Mouse (Mus musculus) Muller cell, postnatal 12 days (primary cell): ENCODE results near the gene Dedd2.

Experiments
- DNase-seq: peaks from one replicate; pipeline ENCODE4 v3.0.0-alpha.2; 2015; ENCODE audit errors: inconsistent ontology term

Dedd2 gene

DNA sequence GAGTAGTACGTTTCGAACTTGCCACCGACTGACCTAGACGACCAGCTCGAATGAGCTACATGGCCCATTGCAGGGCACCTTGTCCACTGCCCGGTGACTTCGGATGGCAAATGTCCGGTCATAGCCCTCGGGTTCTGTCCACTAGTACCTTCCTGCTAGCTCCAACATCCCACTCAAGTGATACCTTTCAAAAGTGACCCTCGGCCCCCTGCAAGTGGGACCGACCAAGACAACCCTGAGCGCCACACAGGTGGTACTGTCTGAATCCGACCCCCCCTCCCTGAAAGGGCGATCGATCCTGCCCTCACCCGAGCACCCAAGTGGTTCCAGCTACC, 1.0 kb downstream of the Dedd2 start:
- DNase-seq, result no peak

DNA sequence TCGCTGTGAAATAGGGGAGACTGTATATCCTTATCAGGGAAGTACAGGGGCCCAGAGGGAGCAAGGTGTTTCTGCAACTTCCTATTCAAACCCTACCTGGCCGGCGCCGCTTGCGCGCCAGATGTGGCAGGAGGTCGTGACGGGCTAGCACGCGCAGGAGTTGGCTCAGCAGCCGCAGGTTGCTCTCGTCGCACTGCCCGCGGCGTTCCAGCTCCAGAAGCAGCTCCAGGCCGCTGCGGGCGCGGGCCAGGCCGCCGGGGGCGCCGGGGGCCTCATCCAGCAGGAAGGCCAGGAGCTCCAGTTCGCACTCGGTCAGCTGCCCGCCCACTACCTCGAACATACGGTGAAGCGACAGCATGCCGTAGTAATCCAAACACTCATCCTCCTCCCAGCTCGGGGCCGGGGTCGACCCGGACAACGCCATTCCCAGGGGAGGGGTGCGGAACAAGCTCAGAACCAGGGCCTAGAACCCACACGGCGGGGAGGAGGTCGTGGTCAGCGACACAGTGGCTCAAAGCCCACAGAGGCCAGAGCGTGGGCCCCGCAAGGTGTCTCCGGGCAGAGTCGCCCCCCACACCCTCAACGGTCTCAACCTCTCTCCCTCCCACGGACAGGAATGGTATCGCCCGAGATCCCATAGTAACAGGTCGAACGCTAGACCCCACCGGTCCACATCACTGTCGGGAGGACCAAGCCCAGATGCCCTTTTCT, 1.6 kb downstream of the Dedd2 start:
- DNase-seq, result peak; percentile 82

DNA sequence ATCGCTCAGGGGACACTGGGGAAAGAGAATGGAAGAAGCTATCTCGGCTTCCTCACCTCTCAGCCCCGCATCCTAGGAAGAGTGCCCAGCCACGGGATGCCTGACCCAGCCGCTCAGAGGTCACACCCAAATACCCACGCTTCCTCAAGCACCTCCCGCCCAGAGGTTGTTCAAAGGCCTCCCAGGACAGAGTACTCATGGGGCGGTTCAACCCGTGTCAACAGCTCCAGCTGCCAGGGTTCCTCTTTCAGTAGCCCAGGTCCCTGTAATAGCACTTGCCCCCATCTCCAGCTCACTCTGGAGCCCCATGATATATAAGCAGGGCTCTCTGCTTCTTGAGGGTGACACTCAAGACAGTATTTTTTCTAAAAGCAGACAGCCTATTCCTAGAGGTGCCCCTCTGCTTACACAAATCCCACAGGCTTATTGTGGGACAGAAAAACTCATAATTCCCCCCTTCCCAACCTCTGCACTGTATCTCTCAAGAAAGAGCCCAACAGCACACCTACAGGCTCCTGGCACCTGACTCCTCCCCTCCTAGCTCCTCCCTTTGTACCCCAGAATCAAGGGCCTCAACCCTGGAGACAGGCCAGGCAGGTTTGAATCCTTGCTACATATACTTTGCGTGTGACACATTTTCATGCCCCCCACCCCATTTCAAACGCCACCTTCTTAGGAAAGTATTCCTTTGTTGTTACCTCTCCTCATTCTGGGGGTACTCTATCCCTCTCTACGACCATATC, 2.6 kb downstream of the Dedd2 start:
- no peak for DNase-seq

DNA sequence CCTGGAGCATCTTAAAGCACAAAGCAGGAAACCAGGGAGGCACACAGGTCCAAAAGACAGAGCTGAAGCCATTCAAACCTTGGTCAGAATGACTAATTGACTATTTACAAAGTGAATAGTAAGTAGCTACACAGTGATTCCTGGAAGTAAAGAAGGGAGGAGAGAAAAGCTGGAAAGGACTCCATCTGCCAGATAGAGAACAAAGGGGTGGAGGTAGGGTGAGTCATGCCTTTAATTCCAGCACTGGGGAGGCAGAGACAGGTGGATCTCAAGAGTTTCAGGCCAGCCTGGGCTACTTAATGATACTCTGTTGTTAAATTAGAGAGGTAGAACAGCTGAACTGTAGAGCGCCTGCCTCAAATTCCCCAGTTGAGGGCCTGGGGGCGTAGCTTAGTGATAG, 6.2 kb downstream of the Dedd2 start:
- DNase-seq, result no peak

DNA sequence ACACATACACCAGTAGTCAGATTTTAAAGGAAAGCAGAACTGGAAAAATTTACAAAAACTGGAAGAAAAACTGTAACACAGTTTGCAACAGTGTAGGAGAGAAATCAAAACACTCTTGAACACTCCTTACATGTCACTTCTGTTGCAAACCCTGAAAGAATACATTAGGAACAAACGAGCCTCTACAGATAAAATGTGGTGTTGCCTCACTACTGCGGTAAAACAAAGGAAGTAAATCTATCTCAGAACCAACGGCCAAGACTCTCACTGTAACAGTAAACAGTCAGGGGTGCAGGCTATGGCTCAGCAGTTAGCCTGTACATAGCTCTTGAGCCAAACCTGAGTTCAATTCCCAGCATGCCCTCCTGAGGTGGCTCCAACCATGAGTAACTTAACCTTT, 7.3 kb downstream of the Dedd2 start:
- DNase-seq, result no peak

DNA sequence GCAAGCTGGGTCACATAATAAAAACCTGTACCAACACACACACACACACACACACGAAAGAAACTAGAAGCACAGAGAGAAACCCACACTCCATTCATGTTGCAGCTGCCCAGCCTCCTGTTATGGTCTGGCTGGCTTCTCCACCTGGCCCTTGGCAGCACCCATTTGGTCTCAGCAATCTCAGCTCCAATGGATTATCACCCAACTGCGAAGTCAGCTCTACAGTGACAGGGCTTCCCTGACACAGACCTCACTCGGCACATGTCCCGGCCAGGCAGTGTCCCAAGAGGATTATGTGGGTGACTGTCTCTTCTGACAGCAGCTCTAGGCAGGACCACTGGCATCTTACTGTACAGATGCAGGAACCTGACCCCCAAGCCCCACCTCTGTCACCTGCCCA, 9.9 kb downstream of the Dedd2 start:
- no peak for DNase-seq

DNA sequence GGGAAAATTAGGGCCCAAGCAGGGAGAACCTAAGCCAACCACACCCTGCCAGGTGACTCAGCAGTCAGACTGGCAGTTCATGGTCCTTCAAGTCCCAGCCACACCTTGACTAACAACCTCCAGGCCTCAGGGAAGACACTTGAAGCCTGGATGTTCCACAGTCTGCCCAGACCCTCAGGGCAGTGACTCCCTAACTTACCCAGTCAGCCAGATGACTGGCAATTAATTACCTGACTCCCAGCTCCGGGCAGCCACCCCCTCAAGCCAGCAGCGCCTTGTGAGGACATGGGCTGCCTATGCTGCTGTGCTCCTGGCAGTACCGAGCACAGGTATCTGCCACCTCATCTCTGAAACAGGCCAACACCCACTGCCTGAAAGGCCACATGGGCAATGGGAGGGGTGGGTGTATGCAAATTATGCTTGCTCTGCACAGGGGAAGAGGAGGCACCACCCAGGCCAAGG, 11.2 kb downstream of the Dedd2 start:
- DNase-seq, result no peak

DNA sequence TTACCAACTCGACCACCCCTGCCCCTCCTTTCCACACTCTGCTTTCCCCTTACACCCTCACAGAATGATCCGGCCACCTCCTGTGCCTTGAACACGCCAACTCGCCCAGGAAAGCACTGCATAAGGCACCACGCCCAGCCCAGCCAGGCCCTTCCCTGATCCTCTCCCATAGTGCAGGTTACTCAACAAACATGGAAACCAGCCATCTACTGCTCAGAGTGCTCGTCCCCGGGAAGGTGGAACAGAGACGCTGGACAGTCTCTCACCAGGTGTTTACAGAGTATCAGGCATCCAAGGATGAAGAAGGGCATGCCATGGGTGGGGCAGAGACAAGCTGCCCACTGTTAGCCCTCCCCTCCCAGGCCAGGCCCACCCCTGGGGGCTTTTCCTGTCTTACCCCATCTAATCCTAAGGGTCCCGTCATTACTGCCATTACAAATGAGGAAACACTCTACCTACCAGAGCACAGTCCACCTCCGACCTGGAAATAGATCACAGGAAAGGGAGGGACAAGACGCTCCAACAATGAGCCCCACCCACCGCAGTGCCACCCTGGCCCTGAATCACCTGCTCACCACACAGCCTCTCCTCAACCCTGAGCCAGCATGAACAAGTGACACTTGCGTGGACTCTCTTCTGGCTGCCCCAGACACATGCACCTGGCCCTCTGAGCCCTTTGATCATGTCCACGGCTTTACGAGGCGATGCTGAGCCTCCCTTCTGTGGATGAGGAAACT, 14.2 kb downstream of the Dedd2 start:
- DNase-seq, result no peak

DNA sequence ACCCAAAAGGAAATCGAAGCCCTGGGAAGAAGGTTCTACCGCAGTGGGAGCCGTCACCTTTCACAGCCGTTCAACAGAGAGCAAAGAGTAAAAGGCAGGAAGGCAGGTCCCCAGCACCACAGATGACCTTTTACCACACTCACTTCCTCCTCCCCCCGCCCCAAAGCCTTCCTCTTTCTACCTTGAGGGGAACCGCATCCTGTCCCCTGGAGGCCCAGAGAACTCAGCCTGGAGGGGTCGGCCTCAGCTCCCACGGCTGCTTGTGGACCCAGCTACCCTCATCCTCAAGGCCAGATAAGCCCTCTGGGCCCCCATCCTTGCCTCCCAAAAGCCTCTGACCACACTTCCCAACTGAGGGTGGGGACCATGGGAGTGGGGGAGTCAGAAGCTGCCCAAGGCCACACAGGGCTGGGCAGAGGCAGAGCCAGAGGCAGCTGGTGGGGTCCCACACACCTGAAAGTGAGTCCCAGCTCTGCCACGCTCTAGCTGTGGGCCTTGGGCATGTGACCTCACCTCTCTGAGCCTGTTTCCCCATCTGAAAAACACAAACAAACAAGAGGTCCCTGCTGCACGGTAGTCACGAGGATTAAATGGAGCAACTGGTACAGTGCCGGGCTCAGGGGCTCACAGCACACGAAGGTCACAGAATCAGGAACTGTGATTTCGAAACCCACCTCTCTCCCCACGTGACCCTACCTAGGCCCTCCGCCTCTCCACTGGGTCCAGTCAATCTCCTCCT, 14.9 kb downstream of the Dedd2 start:
- DNase-seq, result no peak

DNA sequence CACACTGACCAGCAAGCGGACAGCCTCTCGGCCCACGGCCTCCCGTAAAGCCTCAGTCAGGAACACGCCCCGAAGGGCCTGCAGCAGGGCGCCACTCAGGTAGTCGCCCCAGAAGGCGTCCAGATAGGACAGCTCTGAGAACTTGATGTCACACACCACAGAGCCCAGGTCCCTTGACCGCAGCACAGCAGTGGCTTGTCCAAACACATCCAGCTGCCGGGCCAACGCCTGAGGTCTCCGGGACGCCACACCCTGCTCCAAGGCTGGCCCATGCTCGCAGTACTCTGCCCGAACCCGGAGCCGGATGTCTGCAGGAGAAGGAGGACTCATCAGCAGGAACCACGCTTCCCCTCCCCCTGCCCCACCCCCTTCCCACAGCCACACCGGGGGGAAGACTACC, 16.8 kb downstream of the Dedd2 start:
- DNase-seq, result no peak

DNA sequence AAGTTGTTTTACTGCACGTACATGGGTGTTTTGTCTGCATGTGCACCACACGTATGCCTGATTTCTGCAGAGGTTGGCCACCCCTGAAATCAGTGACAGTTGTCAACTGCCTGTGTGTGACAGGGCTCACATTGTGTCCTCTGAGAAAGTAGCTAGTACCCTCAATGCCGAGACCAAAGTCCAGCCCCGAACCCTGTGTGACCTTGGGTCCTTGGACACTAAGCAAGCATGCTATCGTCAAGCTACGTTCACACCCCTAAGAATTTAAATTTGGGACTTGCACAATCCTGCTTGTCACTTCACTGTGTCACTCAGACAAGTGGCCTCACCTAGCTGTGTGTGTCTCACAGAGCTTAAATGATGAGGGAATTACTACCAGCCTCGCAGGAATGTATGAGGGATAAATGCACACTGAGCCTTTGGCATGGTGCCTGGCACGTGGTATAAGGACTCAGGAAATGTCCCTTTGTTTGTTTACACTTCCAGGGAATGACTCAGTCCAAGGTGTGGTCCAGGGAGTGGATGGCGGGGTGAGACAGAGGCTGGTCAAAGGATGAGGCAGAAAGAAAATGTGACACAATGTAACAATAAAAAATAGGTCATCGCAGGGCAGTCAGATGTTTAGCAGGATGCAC, 22.9 kb downstream of the Dedd2 start:
- DNase-seq, result peak; percentile 81

DNA sequence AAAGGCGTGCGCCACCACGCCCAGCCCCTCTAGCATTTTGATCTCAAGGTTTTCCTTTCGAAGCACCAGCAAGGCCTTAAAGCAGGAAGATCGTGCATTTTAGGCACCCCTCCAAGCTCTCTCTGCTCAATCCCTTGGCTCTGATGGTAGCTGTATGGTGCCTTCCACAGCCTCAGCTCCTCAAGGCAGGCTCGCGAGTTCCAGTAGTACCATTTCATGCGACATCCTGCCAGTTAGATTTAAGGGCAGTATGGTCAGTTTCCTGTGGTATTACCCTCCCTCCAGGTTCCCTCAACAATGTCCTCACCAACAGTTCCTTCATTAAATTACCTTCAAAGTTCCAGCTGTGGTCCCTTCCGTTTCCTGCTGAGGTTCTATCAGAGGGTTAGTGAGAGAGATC, 24.3 kb downstream of the Dedd2 start:
- no peak for DNase-seq

DNA sequence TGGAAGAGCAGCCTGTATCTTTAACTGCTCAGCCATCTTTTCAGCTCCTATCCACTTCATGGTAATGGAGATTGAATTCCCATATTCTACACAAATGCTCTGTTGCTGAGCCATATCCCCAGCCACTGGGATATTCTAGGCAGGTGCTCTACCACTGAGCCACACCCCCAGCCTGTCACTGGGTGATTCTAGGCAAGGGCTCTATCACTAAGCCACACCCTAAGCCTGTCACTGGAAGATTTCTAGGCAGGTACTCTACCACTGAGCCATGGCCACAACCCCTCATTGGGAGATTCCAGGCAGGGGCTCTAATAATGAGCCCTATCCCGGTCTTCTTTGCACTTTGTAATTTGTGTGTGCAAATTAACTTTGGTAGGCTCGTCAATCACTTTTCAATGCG, 25.3 kb downstream of the Dedd2 start:
- no peak for DNase-seq

DNA sequence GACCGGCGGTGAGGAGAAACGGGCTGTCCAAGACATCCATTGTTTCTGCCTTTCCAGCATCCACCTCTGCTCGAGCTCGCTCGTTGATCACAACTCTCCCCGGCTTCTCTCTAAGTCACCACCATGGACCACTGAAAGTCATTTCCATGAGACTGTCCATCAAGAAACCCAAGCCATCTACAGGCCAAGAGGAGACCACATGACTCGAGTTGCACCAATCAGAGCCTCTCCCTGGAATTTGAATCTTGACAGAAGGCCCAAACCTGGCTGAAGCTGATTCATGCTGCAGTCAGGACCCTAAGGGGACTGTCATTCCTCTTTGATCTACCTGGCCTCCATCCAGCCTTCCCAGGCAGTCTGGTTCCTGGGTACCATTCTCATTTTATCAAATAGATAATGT, 28.3 kb downstream of the Dedd2 start:
- DNase-seq, result no peak

DNA sequence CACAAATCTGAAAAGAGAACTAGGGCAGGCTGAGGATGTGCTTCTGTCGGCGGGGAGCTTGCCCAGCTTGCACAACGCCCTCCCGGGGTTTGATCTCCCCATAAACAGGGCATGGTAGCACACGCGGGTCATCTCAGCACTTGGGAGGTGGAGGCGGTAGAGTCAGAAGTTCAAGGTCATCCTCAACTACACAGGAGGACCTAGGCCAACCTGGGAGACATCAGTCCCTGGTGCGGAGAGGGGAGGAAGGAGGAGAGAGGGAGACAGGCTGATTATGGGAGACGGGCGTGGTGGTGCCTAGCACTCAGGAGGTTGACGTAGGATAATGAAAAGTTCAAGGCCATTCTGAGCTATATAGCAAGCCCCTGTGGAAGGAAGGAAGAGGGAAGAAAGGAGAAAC, 29.6 kb downstream of the Dedd2 start:
- DNase-seq, result no peak

DNA sequence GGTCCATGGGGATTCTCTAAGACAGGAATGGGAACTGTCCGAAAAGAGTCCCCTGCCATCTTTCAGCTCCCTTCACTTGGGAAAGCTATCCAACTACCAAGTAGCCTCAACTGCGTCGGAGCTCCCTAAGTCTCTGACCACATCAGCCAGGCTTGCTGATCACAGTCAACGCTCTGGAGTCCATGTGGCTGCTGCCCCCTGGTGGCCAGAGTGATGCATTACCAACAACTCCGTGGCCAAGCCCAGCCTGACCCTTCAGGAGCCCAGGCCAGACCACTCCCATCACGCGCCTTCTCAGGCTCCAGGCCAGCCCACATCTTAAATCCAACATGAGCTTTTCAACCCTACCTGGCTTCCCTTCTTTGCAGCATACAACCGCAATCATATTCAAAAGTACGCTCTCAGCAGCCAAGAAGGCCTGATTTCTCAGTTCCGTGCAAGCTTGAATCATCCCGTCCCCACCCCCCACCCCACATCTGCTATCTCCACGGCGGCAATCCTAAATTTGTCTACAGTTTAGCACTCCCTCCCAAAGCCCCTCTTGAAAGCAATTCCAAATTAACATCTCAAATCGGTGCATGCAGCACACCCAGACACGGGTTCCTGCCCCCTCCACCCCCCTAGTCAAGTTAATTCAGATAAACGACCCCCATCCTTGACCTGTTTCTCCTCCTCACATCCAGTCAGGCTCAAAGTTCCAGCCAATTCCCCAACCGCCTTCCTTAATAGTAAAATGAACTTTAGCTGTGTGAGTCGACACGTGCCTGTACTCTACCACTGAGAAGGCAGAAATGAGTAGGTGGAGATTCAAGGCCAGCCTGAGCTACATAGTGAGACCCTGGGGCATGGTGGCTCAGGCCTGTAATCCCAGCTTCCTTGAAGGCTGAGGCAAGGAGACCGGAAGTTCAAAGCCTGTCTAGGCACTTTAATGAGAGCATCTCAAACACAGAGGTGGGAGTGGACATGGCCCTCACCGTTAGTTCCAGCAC, 32.5 kb downstream of the Dedd2 start:
- peak; percentile 77 for DNase-seq

DNA sequence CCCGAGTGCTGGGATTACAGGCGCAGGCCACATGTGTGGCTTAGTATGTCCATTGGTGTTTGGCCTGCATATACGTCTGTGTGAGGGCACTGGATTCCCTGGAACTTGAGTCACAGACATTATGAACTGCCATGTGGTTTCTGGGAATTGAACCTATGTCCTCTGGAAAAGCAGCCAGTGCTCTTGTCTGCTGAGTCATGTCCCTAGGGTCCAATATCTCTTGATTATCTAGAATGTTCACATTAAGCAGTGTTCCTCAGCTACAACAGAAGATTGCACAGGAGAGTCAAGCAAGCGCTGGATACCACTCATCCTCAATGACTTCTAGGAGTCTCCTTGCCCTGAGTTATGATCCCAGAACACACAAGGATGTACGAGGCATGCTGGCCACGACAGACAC, 36.3 kb downstream of the Dedd2 start:
- no peak for DNase-seq

DNA sequence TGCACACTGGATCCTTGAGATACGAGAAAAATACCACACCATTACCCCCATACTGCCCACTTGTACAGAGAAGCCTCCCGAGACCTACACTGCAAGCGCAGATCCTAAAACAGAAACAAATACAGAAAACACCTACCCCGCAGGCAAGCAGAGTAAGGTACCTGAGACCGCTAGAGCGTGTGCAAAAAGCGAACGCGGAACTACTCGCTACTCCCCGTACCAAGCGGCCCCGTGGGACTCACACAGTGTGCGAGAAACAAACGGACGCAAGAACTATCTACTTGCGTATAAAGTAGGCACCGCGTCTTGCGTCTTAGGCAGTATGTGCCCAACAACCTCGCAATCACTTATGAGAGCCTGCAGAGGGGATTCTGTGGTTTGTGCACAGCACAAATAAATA, 38.6 kb downstream of the Dedd2 start:
- no peak for DNase-seq

DNA sequence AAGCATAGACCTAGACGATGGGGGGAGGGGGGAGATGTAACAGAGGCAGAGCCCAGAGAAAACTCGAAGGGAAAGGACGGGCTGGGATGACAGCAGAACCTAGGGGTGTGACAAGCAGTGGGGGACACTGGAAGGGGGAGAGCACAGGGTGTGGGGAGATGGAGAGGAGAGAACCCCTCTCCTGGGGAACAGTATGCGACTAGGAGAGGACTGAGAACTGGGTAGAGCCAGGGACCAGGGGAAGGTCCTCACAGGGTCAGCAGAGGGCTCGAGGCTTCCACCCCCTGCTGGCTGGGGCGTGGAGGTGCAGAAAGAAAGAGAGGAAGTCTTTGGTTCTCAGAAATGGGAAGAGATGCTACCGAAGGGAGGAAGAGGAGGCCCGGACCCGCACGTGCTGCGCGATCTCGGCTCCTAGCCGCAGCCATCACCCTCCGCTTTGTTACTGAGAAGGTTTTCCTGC, 39.1 kb downstream of the Dedd2 start:
- peak; percentile 33 for DNase-seq

DNA sequence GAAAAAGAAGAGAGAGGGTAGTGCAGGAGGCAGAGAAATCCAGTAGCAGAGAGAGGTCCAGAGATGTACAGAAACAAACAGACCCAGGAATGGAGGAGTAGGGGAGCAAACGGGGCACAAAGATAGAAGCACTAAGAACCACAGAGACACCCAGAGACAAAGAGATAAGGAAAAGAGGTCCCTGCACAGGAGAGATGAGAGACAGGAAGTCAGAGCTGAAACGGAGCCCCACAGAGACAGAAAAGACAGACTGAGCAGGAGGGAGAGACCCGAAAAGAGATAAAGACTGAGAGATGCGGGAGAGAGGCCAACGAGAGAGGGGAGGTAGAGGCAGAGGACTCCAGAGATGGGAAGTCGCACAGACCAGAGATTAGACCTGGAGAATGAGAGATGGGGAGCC, 39.9 kb downstream of the Dedd2 start:
- DNase-seq, result no peak
